Mouse (Mus musculus) adrenal gland, adult 2 months (tissue): ENCODE data around the gene Prr3. TPM values are rescaled to one million over a fixed set of nuclear protein-coding genes. Genes with fewer than 3 reads are reported as not detected.
"Not testable (repeated sequence)": the region's sequence is repeated elsewhere in the genome, so short reads cannot be mapped to it uniquely, and the experiment has no call there.

ENCODE experiments used
- DNase-seq: peaks from one replicate; pipeline ENCODE4 v3.0.0; 2021
- long read RNA-seq: library from polyadenylated mRNA; stranded (forward); transcript quantifications from one replicate; pipeline ENCODE4 v2.0.0, GENCODE M21; 2021
- polyA plus RNA-seq: library from polyadenylated mRNA; depleted of rRNA; stranded (reverse); fragments of >200 nt; gene quantifications from 2 replicates; pipeline ENCODE4 v1.2.3, GENCODE M21; 2012; rRNA removed
- total RNA-seq, 2 experiments: library from RNA; stranded (reverse); gene quantifications; 2 replicates each; pipeline ENCODE4 v1.2.3; 2021

Gene Prr3
- 10 to 100 TPM; 19.5 to 19.8 TPM for total RNA-seq
- 19.1 and 20.6 TPM in 2 replicates for polyA plus RNA-seq
- long read RNA-seq, partial matches to known transcripts, result 1 of 11 reads
- long read RNA-seq, other reads (novel, unspliced or antisense), result 6 of 11 reads

DNA sequence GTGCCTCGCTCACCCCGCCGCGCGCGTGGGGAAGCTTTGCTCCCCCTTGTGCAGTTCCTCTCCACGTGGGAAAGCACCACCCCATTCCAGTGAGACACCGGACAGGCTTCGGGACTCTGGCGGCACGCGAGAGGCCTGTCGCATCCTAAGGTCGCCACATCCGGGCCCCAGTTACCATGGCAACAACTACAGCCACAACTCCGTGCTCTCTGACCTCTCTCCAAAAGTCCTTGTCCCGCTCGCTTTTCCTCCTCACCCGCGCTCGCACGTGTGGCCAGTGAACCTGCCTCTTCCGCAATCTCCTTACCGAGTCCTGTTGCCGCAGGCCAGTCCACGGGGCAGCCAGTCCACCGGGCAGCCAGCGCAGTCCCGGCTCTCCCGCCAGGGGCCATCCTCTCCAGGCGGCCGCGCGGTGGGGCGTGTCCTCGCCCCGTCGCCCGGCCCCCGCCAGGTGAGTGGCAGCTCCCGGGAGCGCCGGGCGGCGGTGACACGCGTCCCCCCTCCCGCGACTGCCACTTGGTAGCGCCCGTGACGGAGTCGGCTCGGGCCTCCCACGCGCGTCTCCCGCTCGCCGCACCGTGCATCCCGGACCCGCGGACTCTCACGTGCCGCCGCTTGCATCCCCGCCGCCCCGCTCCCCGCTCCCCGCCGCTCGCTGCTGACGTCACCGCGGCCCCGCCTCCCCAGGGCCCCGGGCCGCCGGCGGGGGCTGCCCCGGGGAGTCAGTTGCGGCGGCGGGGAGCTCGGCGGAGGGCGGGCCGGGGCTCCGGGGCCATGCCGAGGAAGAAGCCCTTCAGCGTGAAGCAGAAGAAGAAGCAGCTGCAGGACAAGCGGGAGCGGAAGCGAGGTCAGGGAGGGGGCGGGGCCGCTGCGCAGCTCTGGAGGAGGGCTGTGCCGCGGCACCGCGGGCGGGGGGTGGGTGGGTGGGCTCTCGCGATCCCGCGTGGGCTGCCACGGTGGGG lies at the start of gene Prr3, which contains the start of gene Gnl1:
Prr3 (minus strand) TSS at position 836 of the 962 bp plus-strand sequence.
Gnl1 (plus strand) TSS at position 451 of the 962 bp plus-strand sequence.
- peak; percentile 96 for DNase-seq

DNA sequence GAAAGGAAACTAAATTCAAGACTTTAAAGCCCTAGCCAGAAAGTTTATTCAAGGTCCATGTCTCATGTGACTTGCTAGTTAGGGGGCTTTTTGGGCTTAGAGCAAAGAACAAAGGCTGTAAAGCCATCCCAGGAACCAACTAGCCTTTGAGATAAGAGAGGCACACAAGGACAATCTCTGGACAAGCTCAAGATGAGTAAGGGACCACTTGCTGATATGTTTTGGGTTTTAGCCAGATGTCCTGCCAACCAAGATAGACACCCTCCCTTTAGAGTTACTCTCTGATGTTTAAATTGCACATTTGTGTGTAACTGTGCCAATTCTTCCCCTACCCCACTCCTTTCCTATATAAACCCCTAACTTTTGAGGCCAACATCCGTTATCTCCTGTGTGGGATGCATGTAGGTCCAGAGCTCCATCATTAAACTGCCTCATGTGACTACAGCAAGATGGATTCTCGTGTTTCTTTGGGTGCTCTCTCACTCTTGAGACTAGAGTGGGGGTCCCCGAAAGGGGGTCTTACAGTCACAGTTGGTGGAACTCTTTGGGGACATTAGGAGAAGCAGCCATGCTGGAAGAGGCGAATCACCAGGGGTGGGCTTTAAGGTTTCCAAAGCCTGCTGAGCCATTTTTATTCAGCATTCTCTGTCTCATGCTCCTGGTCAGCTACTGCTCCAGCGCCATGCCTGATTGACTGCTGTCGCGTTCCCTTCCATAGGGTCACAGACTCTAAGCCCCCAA lies 49.0 kb upstream of the Prr3 start:
- DNase-seq, result no peak

DNA sequence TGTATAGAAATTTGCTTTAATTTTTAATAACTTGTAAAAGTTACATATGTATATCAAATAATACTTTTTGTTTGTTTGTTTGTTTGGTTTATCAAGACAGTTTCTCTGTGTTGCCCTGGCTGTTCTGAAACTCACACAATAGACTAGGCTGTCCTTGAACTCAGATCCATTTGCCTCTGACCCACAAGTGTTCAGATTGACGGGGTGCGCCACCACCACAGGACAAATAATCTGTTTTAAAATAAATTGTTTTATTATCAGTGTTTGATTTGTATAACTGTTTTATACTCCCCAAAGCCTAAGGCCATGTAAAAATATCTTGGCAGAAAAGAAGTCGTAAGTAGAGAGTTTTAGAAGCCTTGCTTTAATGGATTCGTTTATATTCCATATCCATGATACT lies 47.6 kb upstream of the Prr3 start:
- DNase-seq, result no peak

GRCm38 (mm10) chr17:36025901-36026300 lies 45.9 kb upstream of the Prr3 start:
- no peak for DNase-seq

DNA sequence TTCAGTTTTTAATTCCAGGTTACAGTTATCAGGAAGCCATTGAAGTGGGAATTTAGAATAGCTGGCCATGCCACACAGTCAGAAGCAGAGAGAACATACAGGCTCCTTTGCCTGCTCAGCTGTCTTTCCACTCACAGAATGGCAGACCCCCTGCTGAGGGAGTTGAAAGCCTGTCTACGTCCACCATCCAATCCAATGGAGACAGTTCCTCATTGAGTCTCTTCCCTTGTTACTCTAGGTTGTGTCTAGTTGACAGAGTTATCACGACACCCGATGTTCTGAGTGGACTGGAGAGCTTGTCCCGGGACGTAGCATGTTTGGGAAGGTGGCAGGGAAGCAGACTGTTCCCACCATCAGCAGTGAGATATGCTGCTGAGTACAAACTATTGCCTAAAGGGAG lies 45.2 kb upstream of the Prr3 start:
- DNase-seq, result no peak

DNA sequence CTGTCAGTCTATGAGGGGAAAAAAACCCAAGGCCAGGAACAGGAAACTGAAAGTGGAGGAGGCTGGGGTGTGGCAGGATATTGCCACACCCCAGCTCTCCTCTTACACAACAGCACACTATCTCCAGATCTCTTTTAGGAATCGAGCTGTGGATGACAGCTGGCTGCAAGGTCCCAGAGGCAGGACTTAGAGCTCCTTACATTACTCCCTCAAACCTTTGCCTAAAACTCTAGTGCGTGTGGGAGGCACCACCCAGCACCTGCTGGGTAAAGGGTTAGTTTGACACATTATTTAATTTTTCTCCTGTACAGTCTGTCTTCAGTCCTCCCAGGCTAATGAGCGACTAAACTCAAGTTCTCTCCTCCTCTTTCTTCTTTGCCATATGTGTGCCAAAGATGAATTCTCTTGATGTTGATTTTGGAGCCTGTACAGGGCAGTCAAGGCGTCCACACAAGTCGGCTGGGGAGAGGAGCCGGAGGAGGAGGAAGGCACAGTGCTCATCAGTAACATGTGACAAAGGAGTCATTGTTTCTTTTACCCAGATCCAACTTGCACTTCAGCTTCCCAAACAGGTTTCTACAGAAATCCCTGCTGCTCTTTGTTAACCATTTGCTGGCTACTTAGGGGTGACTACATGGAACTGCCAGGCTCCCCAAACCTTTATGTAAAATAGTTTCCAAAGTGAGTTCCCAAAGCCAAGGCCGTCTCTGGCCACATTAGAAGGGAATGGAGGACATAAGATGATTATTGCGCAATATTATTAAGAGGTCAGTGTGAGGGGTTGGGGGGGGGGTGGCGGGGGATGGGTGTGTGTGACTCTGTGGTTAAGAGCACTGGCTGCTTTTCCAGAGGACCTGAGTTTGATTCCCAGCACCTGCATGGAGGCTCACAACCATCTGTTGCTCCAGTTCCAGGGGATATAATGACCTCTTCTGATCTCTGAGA lies 43.9 kb upstream of the Prr3 start:
- peak; percentile 58 for DNase-seq

DNA sequence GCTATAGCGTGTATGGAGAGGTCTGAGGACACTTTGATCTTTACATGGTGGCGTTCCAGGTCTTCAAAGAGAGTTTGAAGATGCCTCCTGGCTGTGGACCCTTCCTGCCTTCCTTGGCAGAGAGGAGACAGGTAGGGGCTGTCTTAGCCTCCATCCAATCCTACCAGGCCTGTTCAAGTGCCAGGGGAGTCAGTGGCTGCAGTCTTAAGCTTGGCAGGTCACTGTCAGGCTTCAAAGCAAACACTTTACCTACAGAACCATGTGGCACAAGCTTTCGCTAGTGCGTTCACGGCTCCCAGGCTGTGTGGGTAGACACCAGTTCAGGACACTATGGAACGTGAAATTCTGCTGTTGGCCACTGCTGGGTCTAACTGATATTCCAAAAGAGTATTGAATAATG lies 42.9 kb upstream of the Prr3 start:
- DNase-seq, result no peak

DNA sequence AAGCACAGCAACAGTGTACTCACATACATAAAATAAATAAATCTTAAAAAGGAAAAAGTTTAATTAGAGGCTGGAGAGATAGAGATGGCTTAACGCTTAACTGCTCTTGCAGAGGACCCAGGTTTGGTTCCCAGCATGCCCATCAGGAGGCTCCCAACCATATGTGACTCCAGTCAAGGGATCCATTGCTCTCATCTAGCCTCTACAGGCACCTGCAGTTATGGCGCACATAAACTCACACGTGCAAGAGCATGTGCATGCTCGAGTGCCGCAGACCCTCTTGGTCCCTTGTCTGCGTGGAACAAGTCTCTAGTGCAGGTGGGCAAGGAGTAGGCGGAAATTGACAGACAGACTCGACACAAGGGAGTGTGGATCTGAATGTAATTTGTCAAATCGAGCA lies 42.1 kb upstream of the Prr3 start:
- DNase-seq, result no peak

DNA sequence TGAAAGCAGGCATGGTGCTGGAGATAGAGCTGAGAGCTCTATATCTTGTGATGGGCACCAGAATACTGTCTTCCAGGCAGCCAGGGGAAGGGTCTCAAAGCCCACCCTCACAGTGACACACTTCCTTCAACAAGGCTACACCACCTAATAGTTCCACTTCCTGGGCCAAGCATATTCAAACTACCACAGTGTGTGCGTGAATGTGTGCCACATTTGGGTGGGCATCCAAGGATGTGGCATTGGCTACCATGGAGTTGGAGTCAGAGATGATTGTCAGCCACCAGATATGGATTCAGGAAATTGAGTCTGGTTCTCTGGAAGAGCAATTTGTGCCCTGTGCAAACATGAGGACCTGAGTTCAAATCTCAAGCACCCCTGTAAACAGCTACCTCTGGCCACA lies 41.3 kb upstream of the Prr3 start:
- DNase-seq, result no peak

GRCm38 (mm10) chr17:36020191-36021073 lies 40.4 kb upstream of the Prr3 start, which contains the start of gene H2-T24:
H2-T24 (minus strand) TSS chr17:36020560.
- DNase-seq, result peak; percentile 81

GRCm38 (mm10) chr17:36019519-36019918 lies 39.5 kb upstream of the Prr3 start:
- DNase-seq, result no peak

DNA sequence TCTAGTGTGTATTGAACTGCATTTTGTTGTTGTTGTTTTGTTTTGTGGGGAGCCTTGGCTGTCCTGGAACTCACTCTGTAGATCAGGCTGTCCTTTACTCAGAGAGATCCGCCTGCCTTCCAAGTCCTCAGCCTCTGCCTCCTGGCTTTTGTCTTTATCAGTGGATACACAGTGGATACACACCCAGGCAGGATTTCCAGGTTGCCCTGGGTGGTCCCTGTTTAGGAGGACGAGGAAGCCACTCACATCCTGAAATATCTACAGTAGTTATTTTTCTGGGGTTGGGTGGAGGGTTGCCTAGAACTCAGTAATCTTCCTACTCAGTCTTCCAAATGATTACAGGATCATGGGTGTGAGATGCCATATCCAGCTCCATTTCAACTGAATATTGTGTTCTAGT lies 38.9 kb upstream of the Prr3 start:
- DNase-seq, result peak; percentile 57

- DNase-seq, result no peak
These were observed 37.0 kb upstream of the Prr3 start for GRCm38 (mm10) chr17:36017046-36017445.

- DNase-seq, result no peak
These were observed 34.9 kb upstream of the Prr3 start for GRCm38 (mm10) chr17:36014977-36015376.

- not testable (repeated sequence) for DNase-seq
These were observed 24.4 kb upstream of the Prr3 start for GRCm38 (mm10) chr17:36004409-36004808.

GRCm38 (mm10) chr17:36003331-36003730 lies 23.3 kb upstream of the Prr3 start:
- DNase-seq, result no peak

DNA sequence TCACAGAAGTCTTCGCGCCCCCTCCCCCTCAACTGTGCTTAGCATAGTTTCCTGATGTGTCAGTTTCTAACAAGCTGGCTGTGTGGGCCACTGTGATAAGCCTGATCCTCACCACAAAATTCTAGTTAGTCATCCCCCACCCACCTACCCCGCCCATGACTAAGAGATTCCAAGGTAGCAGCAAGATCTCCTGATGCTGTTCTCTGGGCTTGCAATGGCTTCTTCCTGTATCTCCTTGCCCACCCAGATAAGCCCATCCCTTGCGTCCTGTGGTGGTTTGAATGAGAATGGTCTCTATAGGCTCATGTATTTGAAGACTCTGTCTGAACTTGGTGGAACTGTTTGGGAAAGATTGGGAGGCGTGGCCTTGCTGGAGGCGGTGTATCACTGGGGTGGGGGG lies 21.9 kb upstream of the Prr3 start:
- no peak for DNase-seq

GRCm38 (mm10) chr17:36001121-36001897 lies 21.3 kb upstream of the Prr3 start:
- DNase-seq, result peak; percentile 31

DNA sequence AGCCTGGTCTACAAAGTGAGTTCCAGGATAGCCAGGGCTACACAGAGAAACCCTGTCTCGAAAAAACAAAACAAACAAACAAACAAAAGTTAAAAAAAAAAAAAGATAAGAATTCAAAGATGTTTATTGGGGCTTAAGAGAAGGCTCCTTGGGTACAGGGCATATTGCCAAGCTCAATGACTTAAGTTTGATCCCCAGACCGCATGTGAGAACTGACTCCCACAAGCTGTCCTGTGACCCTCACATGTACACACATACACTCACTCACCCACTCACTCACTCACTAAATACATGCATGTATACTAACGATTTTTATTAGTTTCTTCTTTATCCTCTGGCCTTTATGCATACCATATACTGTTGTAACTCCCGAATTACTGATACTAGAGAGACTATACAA lies 20.3 kb upstream of the Prr3 start:
- no peak for DNase-seq

DNA sequence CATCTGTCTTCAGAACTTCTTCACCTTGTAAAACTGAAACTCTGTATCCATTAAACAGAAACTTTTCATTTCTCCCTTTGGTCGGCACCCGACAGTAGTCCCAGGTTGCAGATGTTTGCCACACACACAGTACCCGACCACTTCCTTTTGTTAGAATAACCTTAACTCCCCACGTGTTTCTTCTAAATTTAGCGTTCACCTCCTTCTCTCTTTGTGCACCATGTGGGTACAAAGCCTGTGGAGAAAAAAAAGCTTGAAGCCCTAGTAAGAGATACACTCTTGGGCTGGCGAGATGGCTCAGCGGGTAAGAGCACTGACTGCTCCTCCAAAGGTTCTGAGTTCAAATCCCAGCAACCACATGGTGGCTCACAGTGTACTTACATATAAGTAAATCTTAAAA lies 19.3 kb upstream of the Prr3 start:
- DNase-seq, result no peak
